Mouse (Mus musculus): ENCODE measurements at regions not wholly inside any gene's neighbourhood (a gene's known extent, or its start where the extent isn't known, plus 50 kb on each side); places are given as distances from the start of the nearest gene placed in this dataset.

DNA sequence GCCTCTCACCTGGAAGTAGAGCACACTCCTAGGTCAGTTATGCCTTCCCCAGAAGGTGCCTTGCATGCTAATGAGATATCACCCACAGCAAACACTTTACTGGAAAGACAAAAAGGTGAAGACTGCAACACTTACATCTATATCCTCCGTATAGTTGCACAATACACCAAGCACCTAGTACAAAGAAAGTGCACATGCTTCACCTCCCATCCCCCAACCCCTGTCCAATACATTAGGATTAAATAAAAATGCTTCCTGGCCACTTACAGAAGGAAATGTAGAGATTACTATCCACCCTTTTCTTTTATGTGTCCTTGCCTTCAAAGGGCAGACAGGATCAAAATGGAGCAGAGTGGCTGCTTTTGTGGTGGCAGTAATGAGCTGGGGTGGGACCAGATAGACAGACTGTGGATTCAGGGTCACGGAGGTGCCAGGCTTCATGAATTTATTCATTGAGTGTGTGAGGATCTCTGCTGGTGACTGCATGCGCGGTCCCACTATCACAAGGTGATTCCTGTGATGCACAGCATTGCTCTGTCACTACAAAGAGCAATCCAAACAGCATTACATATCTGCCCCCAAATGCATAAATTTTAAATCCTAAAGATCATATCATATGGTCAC is 109.9 kb upstream of the Fat4 start:
- no peak overlapping the region for H3K4me3 ChIP-seq (replicated peaks)
- H3K9ac ChIP-seq = no peak overlapping the region
- no peaks in the 10 kb centered on the region for H3K4me1 ChIP-seq
- 0 out of 2 replicates have a peak, but pooled peaks cover 3% of the 10 kb centered on the region for H3K9me3 ChIP-seq
- ATAC-seq (ENCODE audit: insufficient read depth, low FRiP score, low read depth) = no peak
- H3K27me3 ChIP-seq (replicated peaks) = no peaks in the 10 kb centered on the region
- no peak overlapping the region for H3K27ac ChIP-seq
- WGBS = 76% methylated on average over 4 of the region's 4 CpGs
- no peak overlapping the region for H3K4me2 ChIP-seq
- no peaks in the 10 kb centered on the region for H3K36me3 ChIP-seq

DNA sequence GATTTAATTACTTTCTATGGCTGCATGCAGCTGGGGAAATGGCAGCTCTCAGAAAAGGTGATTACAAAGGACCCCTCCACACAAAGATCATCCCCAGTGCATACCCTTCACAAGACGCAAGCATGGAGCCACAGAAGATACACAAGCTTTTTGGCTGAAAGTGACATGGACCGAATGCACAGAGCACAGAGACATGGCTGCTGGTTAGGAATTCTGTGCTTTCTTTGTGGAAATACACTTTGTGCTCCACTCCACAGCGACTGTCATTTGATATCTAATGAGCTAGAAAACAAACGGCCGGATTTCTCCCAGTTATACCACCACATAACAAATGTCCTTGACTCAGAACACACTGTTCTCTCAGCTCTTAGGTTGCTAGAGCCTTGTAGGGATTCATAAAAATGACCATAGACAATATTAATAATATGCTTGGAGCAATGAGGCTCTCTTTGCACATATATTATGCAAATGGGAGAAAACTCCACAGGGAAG is 132.1 kb upstream of the Fat4 start:
- Histone ChIP-seq H3K4me1 (no peaks in the 10 kb centered on the region), H3K27ac (no peak overlapping the region), H3K9me3 (no peaks in the 10 kb centered on the region), H3K4me3 (replicated peaks) (no peak overlapping the region), H3K9ac (no peak overlapping the region), H3K27me3 (replicated peaks) (no peaks in the 10 kb centered on the region), H3K4me2 (no peak overlapping the region), H3K36me3 (no peaks in the 10 kb centered on the region)
- no peak for ATAC-seq (ENCODE audit: insufficient read depth, low FRiP score, low read depth)
- 59% methylated on average over 5 of the region's 5 CpGs for WGBS

DNA sequence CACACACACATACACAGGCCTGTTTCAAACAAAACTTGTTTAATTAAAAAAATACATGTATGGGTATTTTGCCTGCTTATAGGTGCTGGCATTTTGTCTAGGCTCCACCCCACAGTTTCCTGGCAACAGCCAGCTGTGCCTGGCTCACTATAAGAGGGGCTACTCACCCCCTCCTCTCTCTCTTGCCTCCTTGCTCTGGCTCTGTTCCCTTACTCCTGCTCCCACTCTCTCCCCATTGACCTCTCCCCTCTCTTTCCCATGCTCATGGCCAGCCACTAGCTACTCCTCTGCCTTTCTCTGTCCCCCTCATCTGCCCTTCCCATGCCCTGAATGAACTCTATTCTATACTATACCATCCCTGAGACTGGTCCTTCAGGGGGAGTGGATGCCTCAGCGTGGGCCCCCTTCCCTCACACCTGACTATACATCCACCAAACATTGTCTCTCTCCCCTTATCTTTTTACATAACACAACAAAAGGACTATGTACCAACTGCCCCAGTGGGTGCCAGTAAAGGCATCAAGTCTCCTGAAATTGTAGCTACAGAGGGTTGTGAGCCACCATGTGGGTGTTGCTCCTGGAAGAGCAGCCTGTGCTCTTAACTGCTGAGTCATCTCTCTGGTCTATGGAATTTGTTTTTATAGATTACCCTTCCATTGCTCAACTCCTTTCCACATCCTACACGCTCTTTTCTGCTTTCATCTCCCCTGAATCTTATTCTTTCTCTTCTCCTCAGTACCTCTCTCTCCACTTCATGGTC is 133.1 kb upstream of the Fat4 start:
- H3K4me3 ChIP-seq (replicated peaks) = no peak overlapping the region
- no peak overlapping the region for H3K27ac ChIP-seq
- no peaks in the 10 kb centered on the region for H3K9me3 ChIP-seq
- ATAC-seq (ENCODE audit: insufficient read depth, low FRiP score, low read depth) = no peak
- H3K36me3 ChIP-seq = no peaks in the 10 kb centered on the region
- WGBS = 84% methylated on average over 2 of the region's 2 CpGs
- no peaks in the 10 kb centered on the region for H3K4me1 ChIP-seq
- no peak overlapping the region for H3K4me2 ChIP-seq
- no peaks in the 10 kb centered on the region for H3K27me3 ChIP-seq (replicated peaks)
- no peak overlapping the region for H3K9ac ChIP-seq

DNA sequence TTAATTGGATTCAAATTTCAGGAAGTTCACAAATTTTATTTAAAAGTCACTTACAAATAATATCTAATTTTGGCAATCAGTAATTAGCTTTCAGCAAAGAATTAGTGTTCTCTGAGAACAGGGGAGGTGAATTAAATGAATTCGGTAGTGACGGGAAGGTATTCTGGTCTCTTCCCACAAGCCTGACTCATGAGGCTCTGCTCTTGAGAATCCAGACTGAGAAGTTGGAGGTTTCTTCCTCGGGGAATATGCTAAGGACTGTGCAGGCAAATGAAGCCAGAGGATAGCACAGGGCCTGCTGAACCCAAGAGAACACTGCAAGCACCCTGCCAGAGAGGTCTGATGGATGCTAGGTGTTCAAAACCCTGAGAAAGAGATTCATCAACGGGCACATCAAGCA is 144.6 kb upstream of the Fat4 start:
- no peaks in the 10 kb centered on the region for H3K4me1 ChIP-seq
- no peak overlapping the region for H3K9ac ChIP-seq
- H3K4me2 ChIP-seq = no peak overlapping the region
- H3K9me3 ChIP-seq = no peaks in the 10 kb centered on the region
- no peak overlapping the region for H3K27ac ChIP-seq
- ATAC-seq (ENCODE audit: insufficient read depth, low FRiP score, low read depth) = no peak
- H3K27me3 ChIP-seq (replicated peaks) = no peaks in the 10 kb centered on the region
- no peaks in the 10 kb centered on the region for H3K36me3 ChIP-seq
- no peak overlapping the region for H3K4me3 ChIP-seq (replicated peaks)
- WGBS = 76% methylated on average over 4 of the region's 4 CpGs

DNA sequence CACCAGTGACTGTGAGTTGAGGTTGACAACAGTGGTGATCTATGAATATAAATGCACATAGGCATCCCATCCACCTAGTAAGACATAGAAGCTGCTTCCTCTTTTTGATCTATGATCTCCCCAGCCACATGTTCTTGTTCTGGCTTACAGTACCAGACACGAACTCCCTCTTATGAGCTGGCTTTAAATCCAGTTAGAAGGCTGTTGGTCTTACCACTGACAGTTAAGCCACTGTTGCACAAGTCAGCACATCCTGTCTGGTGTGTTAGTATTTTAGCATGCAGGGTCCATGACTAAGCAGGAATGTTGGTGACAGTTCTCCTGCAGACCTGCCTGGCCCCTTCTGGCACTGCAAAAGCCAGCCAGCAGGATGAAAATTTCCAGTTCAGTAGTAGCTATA is 164.1 kb upstream of the Fat4 start:
- no peak overlapping the region for H3K27ac ChIP-seq
- no peak overlapping the region for H3K9ac ChIP-seq
- no peak overlapping the region for H3K4me3 ChIP-seq (replicated peaks)
- no peaks in the 10 kb centered on the region for H3K36me3 ChIP-seq
- no peaks in the 10 kb centered on the region for H3K9me3 ChIP-seq
- 77% methylated on average over 1 of the region's 1 CpGs for WGBS
- no peaks in the 10 kb centered on the region for H3K4me1 ChIP-seq
- no peak overlapping the region for H3K4me2 ChIP-seq
- H3K27me3 ChIP-seq (replicated peaks) = no peaks in the 10 kb centered on the region
- ATAC-seq (ENCODE audit: insufficient read depth, low FRiP score, low read depth) = no peak

DNA sequence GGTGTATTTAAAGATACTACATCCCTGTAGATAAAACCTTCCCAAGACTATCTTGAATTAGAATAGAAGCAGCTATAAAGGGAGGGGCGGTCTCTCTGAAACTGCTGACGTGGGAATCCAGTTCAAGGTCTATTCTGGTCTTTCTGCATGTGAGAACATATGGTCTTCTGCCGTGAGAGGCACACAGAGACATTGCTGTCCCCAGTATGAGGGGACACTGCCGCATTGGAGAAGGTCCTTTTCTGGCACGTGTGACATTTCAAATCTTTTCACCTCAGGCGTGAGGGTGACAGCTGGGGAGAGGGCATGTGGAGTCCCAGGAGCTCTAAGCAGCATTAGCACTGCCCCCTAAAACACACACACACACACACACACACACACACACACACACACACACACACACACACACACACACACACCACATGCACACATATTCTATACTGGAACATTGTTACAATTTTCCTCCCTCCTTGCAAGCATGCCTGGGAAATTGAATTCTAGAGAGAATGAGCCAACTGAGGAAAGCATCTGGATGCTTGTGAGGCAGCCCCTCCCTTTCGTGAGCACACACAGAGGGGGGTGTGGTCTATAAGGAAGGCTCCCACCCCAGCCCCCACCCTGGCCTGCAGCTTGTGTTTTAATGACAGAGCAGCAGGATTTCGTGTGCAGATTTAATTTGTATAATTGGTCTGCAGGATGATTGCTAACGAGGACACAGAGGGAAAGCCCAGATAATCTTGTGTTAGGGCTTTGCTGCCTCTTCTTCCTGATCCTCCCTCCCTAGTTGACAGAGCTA is 174.5 kb upstream of the Fat4 start:
- H3K36me3 ChIP-seq = no peaks in the 10 kb centered on the region
- H3K27me3 ChIP-seq (replicated peaks) = no peaks in the 10 kb centered on the region
- WGBS = 46% methylated on average over 9 of the region's 9 CpGs
- H3K9me3 ChIP-seq = no peaks in the 10 kb centered on the region
- no peak overlapping the region for H3K27ac ChIP-seq
- ATAC-seq (ENCODE audit: insufficient read depth, low FRiP score, low read depth) = no peak
- H3K4me3 ChIP-seq (replicated peaks) = no peak overlapping the region
- H3K9ac ChIP-seq = no peak overlapping the region
- H3K4me2 ChIP-seq = no peak overlapping the region
- H3K4me1 ChIP-seq = no peaks in the 10 kb centered on the region

DNA sequence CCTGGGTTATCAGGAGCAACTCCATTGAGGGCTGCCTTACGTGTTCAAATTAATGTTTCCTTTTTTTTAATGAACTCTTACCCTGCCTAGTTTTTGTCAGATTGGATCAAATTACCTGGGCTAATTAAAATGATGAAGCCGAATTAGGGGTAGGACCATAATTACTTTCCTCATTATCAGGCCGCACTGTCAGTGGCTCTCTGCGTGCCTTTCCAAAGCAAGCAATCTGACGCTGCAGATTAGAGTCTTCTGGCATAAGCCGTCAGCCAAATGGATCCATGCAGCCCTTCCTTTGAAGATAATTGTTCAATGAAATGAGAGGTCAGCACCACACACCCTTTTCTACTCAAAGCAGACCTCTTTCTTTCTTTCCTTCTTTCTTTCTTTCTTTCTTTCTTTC is 175.5 kb upstream of the Fat4 start:
- WGBS = 45% methylated on average over 6 of the region's 6 CpGs
- Histone ChIP-seq H3K4me3 (replicated peaks) (no peak overlapping the region), H3K27ac (no peak overlapping the region), H3K4me2 (no peak overlapping the region), H3K27me3 (replicated peaks) (no peaks in the 10 kb centered on the region), H3K36me3 (no peaks in the 10 kb centered on the region), H3K9me3 (no peaks in the 10 kb centered on the region), H3K4me1 (no peaks in the 10 kb centered on the region), H3K9ac (no peak overlapping the region)
- no peak for ATAC-seq (ENCODE audit: insufficient read depth, low FRiP score, low read depth)

DNA sequence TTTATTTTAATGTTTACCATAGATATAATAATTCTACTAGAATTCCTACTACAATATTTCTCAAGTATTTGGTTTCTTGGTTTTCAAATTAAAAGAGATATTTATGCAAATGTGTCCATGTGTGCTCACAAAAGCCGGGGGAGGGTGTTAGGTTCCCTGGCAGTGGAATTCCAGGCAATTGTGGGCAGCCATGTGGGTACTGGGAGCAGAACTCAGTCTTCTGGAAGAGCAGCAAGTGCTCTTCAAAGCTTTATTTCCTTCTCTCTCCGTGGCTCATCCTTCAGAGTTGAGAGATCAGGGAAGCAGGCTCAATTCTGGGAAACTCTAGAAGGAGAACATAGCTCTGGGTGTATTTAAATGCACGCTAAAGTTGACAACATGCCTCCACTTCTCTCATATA is 178.8 kb upstream of the Fat4 start:
- no peak overlapping the region for H3K4me3 ChIP-seq (replicated peaks)
- no peak overlapping the region for H3K4me2 ChIP-seq
- H3K36me3 ChIP-seq = no peaks in the 10 kb centered on the region
- no peaks in the 10 kb centered on the region for H3K4me1 ChIP-seq
- WGBS = 78% methylated on average over 3 of the region's 3 CpGs
- no peaks in the 10 kb centered on the region for H3K9me3 ChIP-seq
- H3K27ac ChIP-seq = no peak overlapping the region
- H3K9ac ChIP-seq = no peak overlapping the region
- no peak for ATAC-seq (ENCODE audit: insufficient read depth, low FRiP score, low read depth)
- H3K27me3 ChIP-seq (replicated peaks) = no peaks in the 10 kb centered on the region

DNA sequence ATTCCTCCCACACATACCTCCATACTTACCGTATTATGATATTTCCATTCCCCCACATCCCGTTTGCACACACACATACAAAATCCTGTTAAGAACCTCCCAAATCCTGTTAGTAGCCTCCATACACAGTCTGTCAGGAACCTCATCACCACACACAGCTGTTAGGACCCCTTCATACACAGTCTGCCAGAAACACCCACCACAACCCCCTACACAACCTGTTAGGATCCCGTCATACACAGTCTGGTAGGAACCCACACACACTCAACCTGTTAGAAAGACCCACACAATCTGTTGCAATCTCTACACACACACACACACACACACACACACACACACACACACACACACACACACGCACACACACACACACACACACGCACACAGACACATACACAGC is 187.5 kb upstream of the Fat4 start:
- Histone ChIP-seq H3K9me3 (no peaks in the 10 kb centered on the region), H3K36me3 (no peaks in the 10 kb centered on the region), H3K4me2 (no peak overlapping the region), H3K27ac (no peak overlapping the region), H3K4me3 (replicated peaks) (no peak overlapping the region), H3K27me3 (replicated peaks) (no peaks in the 10 kb centered on the region), H3K4me1 (no peaks in the 10 kb centered on the region), H3K9ac (no peak overlapping the region)
- 80% methylated on average over 5 of the region's 5 CpGs for WGBS
- ATAC-seq (ENCODE audit: insufficient read depth, low FRiP score, low read depth) = no peak

DNA sequence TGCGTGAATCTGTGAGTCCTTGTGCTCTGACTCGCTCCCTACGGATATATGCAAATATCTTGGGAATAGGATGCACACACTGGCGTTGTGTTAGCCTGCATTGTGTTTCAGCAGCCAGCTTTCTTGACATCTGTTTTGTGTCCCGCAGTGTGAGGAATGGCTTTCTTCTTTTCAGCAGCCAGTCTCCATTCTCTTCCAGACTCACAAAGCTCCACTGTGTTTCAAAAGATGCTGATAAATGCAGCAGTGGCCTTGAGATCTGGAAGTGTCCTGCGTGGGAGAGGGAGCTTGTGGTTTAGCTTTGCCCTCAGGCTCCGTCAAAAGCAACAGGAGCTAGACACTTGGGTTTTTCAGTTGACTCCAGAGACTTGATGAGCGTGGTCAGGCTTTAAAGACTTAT is 188.9 kb upstream of the Fat4 start:
- whole genome bisulfite sequencing = 37% methylated on average over 8 of the region's 8 CpGs
- Histone ChIP-seq H3K27me3 (replicated peaks) (no peaks in the 10 kb centered on the region), H3K36me3 (no peaks in the 10 kb centered on the region), H3K4me3 (replicated peaks) (no peak overlapping the region), H3K27ac (0 out of 2 replicates have a peak overlapping the region, but pooled peaks have one; percentile 12), H3K4me1 (no peaks in the 10 kb centered on the region), H3K9ac (no peak overlapping the region), H3K4me2 (no peak overlapping the region), H3K9me3 (no peaks in the 10 kb centered on the region)
- ATAC-seq (ENCODE audit: insufficient read depth, low FRiP score, low read depth) = no peak; the same call in 1 of the 2 replicates

DNA sequence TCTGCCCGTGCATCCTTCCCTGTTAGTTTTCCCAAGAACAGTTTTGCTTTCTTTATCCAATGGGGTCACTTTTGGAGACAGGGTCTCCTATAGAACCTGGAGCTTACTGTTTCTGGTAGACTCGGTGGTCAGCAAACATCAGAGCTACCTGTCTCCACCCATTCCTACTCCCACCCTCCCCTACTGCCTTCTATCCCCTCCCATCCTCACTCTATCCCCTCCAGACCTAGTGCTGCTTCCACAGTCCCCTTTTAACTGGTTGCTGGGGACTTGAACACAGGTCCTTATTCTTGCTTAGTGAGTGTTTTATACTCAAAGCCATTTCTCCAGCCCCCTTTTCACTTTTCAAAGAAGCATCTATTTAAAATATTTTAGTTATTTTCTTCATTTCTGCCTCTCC is 189.4 kb upstream of the Fat4 start:
- Histone ChIP-seq H3K9me3 (no peaks in the 10 kb centered on the region), H3K27ac (0 out of 2 replicates have a peak overlapping the region, but pooled peaks have one; percentile 12), H3K36me3 (no peaks in the 10 kb centered on the region), H3K4me3 (replicated peaks) (no peak overlapping the region), H3K27me3 (replicated peaks) (no peaks in the 10 kb centered on the region), H3K9ac (no peak overlapping the region), H3K4me1 (no peaks in the 10 kb centered on the region), H3K4me2 (no peak overlapping the region)
- whole genome bisulfite sequencing = 61% methylated on average over 2 of the region's 2 CpGs
- ATAC-seq (ENCODE audit: insufficient read depth, low FRiP score, low read depth) = no peak

DNA sequence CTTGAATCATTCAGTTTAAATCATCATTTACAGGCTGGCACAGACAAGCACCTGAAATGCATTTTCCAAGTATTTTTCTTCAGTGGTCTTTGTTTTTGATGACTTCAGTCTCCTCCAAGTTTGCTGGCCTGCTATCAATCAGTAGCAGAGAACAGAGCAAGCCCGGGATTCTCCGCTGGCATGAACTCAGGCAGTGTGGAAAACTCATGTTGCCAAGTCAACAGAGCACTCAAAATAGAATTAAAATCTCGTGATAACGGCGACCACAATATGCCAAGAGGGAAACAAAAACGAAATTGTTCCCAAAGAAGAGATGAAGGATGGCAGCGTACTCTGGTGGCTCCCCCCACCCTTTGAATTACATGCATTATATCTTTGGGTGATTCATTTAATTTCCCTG is 190.9 kb upstream of the Fat4 start:
- no peak for ATAC-seq (ENCODE audit: insufficient read depth, low FRiP score, low read depth)
- H3K27ac ChIP-seq = no peak overlapping the region
- no peaks in the 10 kb centered on the region for H3K36me3 ChIP-seq
- H3K4me3 ChIP-seq (replicated peaks) = no peak overlapping the region
- H3K9ac ChIP-seq = no peak overlapping the region
- WGBS = 79% methylated on average over 7 of the region's 7 CpGs
- H3K27me3 ChIP-seq (replicated peaks) = no peaks in the 10 kb centered on the region
- H3K4me1 ChIP-seq = no peaks in the 10 kb centered on the region
- H3K4me2 ChIP-seq = no peak overlapping the region
- H3K9me3 ChIP-seq = no peaks in the 10 kb centered on the region

Data from stomach, embryonic 15.5 days (tissue).